Mouse (Mus musculus): ENCODE results near the gene Sun3.

DNA sequence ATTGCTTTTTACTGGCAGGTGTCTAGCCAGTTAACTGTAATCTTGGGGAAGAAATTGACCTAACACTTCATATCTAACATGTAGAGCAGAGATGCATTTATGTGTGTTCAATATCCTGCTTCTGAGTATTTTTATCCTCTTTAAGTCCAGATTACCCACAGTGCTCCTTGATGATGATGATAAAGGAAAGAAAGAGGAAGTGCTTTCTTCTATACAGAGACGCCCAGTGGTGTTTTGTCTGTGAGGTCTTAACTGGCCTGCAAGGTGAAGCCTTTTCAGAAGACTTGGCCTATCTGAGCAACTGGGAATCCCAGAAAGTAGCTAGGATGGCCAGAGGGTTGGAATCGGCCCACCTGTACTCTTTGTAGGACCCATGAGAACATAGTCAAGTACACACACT is 8.1 kb upstream of the Sun3 start:
- TF ChIP-seq CTCF (IDR thresholded peaks at IDR 0.05; ENCODE audit: low read depth) (no peak), EP300 (IDR thresholded peaks at IDR 0.05; ENCODE audit: low read depth) (no peak)

All from liver, postnatal 0 days (tissue).